Mouse (Mus musculus): ENCODE measurements at regions not wholly inside any gene's neighbourhood (a gene's known extent, or its start where the extent isn't known, plus 50 kb on each side); places are given as distances from the start of the nearest gene placed in this dataset.

DNA sequence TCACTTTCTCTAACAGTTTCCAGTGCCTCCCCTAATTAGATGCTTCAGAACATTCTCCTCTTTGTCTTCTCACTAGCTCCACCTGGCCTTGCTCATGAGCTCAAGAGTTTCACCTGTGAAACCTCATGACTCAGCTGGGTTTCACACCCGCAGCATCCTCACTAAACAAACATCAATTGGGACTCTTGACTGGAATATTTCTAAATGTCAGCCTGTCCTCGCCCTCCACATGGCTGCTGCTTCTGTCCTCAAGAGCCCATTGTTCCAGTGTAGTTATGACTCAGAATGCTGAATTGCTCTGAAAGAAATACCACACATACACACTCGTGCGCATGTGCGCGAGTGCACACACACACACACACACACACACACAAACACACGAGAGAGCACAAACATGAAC lies 407.2 kb downstream of the Prss52 start:
- Histone ChIP-seq H3K36me3 (no peaks in the 10 kb centered on the region), H3K27ac (ENCODE audit: poor library complexity, severe bottlenecking) (no peak overlapping the region), H3K4me1 (replicated peaks) (no peaks in the 10 kb centered on the region), H3K9me3 (replicated peaks) (peaks cover 5% of the 10 kb centered on the region; the same call in 1 of the 2 replicates), H3K27me3 (replicated peaks) (no peaks in the 10 kb centered on the region), H3K4me2 (no peak overlapping the region), H3K4me3 (no peak overlapping the region), H3K9ac (no peak overlapping the region)
- ATAC-seq (ENCODE audit: insufficient number of reproducible peaks, low FRiP score): no peak
- 79% methylated on average over 7 of the region's 7 CpGs for WGBS

GRCm38 (mm10) chr14:64512726-64513125 lies 408.6 kb downstream of the Prss52 start:
- no peaks in the 10 kb centered on the region for H3K36me3 ChIP-seq
- ATAC-seq (ENCODE audit: insufficient number of reproducible peaks, low FRiP score): no peak
- peaks cover 3% of the 10 kb centered on the region; the same call in 1 of the 2 replicates for H3K4me1 ChIP-seq (replicated peaks)
- H3K9ac ChIP-seq: no peak overlapping the region
- 60% methylated on average over 7 of the region's 7 CpGs for WGBS
- no peak overlapping the region for H3K4me3 ChIP-seq
- H3K27ac ChIP-seq (ENCODE audit: poor library complexity, severe bottlenecking): no peak overlapping the region
- no peak overlapping the region for H3K4me2 ChIP-seq
- H3K27me3 ChIP-seq (replicated peaks): no peaks in the 10 kb centered on the region
- H3K9me3 ChIP-seq (replicated peaks): peaks cover 5% of the 10 kb centered on the region; the same call in 1 of the 2 replicates

DNA sequence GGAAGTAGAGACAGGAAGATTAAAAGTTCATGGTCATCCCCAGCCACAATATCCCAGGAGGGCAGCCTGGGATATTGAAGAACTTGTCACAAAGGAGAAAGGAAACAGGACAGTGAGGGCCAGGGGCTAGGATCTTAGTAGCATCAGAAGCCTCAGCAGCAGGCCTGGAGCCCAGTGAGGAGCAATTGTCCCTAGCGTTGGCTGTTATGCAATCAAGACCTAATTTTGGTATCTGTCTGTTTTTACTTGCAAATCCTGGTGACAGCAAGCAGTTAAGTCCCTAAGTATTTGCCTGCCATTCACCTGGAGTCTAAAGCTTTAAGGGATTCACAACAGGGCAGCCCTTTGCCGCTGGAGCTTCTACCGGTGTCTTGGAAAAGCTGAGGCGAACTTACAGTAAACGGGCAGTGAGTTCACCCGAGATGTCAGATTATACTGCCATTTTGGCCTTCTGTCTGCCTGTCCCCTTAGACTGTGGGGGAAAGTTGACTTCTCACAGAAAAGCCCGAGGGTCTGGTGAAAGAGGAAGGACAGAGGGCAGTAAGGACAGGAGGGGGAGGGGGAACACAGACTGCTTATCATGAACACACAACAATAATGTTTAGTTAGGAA lies 413.6 kb downstream of the Prss52 start:
- 50% methylated on average over 7 of the region's 7 CpGs for WGBS
- ATAC-seq (ENCODE audit: insufficient number of reproducible peaks, low FRiP score): no peak
- Histone ChIP-seq H3K27ac (ENCODE audit: poor library complexity, severe bottlenecking) (no peak overlapping the region), H3K4me1 (replicated peaks) (peaks cover 9% of the 10 kb centered on the region), H3K27me3 (replicated peaks) (no peaks in the 10 kb centered on the region), H3K4me2 (no peak overlapping the region), H3K4me3 (no peak overlapping the region), H3K9me3 (replicated peaks) (peaks cover 5% of the 10 kb centered on the region; the same call in 1 of the 2 replicates), H3K36me3 (no peaks in the 10 kb centered on the region), H3K9ac (no peak overlapping the region)

DNA sequence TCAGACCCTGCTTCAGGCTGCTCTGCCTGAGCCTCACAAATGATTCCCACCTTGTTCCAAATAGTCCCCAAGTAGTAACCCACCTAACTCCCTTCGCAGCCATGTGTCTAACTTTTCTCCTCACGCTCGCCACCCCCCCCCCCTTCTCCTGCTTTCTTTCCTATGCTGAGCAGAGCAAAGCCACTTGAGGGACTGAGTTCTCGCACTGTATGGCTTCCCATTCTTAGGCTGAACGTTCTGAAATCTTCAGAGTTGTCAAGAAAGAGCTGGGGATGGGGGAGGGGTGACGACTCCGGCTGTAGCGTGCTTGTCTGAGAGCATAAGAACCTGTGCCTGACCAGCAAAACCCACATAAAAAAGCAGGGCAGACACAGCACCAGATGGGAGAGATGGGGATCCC lies 420.6 kb downstream of the Prss52 start:
- H3K9ac ChIP-seq: no peak overlapping the region
- H3K4me2 ChIP-seq: no peak overlapping the region
- peaks cover 10% of the 10 kb centered on the region for H3K4me1 ChIP-seq (replicated peaks)
- H3K27ac ChIP-seq (ENCODE audit: poor library complexity, severe bottlenecking): no peak overlapping the region
- no peak overlapping the region for H3K4me3 ChIP-seq
- H3K27me3 ChIP-seq (replicated peaks): no peaks in the 10 kb centered on the region
- 34% methylated on average over 8 of the region's 8 CpGs for WGBS
- no peaks in the 10 kb centered on the region for H3K36me3 ChIP-seq
- no peaks in the 10 kb centered on the region for H3K9me3 ChIP-seq (replicated peaks)
- no peak for ATAC-seq (ENCODE audit: insufficient number of reproducible peaks, low FRiP score)

GRCm38 (mm10) chr14:64525302-64526078 lies 421.4 kb downstream of the Prss52 start:
- no peaks in the 10 kb centered on the region for H3K9me3 ChIP-seq (replicated peaks)
- WGBS: 53% methylated on average over 10 of the region's 10 CpGs
- H3K4me2 ChIP-seq: no peak overlapping the region
- no peaks in the 10 kb centered on the region for H3K36me3 ChIP-seq
- H3K9ac ChIP-seq: no peak overlapping the region
- H3K27ac ChIP-seq (ENCODE audit: poor library complexity, severe bottlenecking): no peak overlapping the region
- H3K27me3 ChIP-seq (replicated peaks): no peaks in the 10 kb centered on the region
- H3K4me1 ChIP-seq (replicated peaks): peaks cover 10% of the 10 kb centered on the region
- H3K4me3 ChIP-seq: no peak overlapping the region
- no peak for ATAC-seq (ENCODE audit: insufficient number of reproducible peaks, low FRiP score)

DNA sequence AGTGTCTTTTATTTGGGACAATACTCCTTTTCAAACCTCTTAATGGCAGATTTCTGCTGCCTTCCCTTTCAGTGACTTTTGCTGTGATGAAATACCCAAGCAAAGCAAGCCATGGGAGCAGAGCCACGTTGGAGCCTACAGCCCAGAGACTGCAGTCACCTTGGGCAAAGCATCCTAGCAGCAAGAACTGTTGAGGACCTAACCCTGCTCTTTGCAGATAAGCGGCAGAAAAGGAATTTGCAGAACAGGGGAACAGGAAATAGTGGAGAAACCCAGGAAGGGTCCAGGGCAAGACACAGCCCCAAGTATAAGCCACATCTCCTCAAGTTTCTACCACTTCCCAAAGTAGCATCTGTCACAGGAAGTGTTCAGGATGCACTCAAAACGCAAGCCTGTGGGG lies 426.5 kb downstream of the Prss52 start:
- Histone ChIP-seq H3K4me3 (no peak overlapping the region), H3K9ac (no peak overlapping the region), H3K27me3 (replicated peaks) (no peaks in the 10 kb centered on the region), H3K4me2 (no peak overlapping the region), H3K4me1 (replicated peaks) (no peaks in the 10 kb centered on the region), H3K9me3 (replicated peaks) (no peaks in the 10 kb centered on the region), H3K27ac (ENCODE audit: poor library complexity, severe bottlenecking) (no peak overlapping the region), H3K36me3 (no peaks in the 10 kb centered on the region)
- no peak for ATAC-seq (ENCODE audit: insufficient number of reproducible peaks, low FRiP score)
- WGBS: 45% methylated on average over 3 of the region's 3 CpGs

DNA sequence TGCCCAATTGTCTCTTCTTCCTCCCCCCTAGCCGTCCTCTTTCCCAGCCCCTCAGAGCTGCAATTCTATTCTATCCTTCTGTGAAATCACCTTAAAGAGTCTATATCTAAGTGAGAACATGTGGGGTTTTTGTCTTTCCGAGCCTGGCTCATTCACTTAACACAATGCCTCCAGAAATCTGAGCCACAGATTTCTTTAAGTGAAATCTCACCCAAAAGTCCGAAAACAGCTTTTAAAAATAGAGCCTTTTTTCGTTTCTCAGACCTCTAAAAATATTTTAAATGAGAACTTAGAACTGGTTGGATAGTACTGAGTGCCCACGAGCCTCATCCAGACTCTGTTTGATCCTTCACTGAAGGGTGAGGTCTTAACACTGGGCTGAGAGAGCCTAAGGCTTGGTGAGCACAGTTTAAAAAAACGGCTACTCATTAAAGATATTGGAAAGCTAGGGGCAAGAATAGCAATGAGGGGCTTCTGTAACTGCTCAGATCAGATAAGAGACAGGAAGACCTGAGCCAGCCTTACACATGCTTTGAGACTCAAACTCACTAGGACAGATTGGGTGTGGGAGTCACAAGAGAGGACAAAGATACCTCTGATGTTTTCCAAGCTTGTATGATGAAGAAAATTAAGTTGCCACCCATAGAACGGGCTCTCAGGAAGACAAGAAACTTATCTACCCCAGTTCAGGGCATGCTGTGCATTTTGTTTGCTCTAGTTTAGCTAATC lies 427.3 kb downstream of the Prss52 start:
- ATAC-seq (ENCODE audit: insufficient number of reproducible peaks, low FRiP score): no peak
- Histone ChIP-seq H3K9me3 (replicated peaks) (no peaks in the 10 kb centered on the region), H3K9ac (no peak overlapping the region), H3K4me3 (no peak overlapping the region), H3K4me1 (replicated peaks) (no peaks in the 10 kb centered on the region), H3K36me3 (no peaks in the 10 kb centered on the region), H3K27ac (ENCODE audit: poor library complexity, severe bottlenecking) (no peak overlapping the region), H3K4me2 (no peak overlapping the region), H3K27me3 (replicated peaks) (no peaks in the 10 kb centered on the region)
- 45% methylated on average over 7 of the region's 7 CpGs for WGBS

GRCm38 (mm10) chr14:64532351-64532750 lies 428.3 kb downstream of the Prss52 start:
- no peak overlapping the region for H3K27ac ChIP-seq (ENCODE audit: poor library complexity, severe bottlenecking)
- 73% methylated on average over 5 of the region's 5 CpGs for WGBS
- no peaks in the 10 kb centered on the region for H3K27me3 ChIP-seq (replicated peaks)
- no peak overlapping the region for H3K4me2 ChIP-seq
- no peaks in the 10 kb centered on the region for H3K9me3 ChIP-seq (replicated peaks)
- H3K4me1 ChIP-seq (replicated peaks): no peaks in the 10 kb centered on the region
- H3K9ac ChIP-seq: no peak overlapping the region
- H3K36me3 ChIP-seq: no peaks in the 10 kb centered on the region
- ATAC-seq (ENCODE audit: insufficient number of reproducible peaks, low FRiP score): no peak
- no peak overlapping the region for H3K4me3 ChIP-seq

- no peak overlapping the region for H3K27ac ChIP-seq (ENCODE audit: poor library complexity, severe bottlenecking)
- WGBS: 42% methylated on average over 7 of the region's 7 CpGs
- H3K9me3 ChIP-seq (replicated peaks): no peaks in the 10 kb centered on the region
- H3K27me3 ChIP-seq (replicated peaks): no peaks in the 10 kb centered on the region
- no peaks in the 10 kb centered on the region for H3K36me3 ChIP-seq
- no peak overlapping the region for H3K9ac ChIP-seq
- ATAC-seq (ENCODE audit: insufficient number of reproducible peaks, low FRiP score): no peak
- H3K4me2 ChIP-seq: no peak overlapping the region
- H3K4me3 ChIP-seq: no peak overlapping the region
- no peaks in the 10 kb centered on the region for H3K4me1 ChIP-seq (replicated peaks)
Observed at GRCm38 (mm10) chr14:64533591-64534151, 429.6 kb downstream of the Prss52 start.

GRCm38 (mm10) chr14:64534194-64534593 lies 430.1 kb downstream of the Prss52 start:
- no peak overlapping the region for H3K4me3 ChIP-seq
- H3K27ac ChIP-seq (ENCODE audit: poor library complexity, severe bottlenecking): no peak overlapping the region
- H3K36me3 ChIP-seq: no peaks in the 10 kb centered on the region
- H3K4me2 ChIP-seq: no peak overlapping the region
- H3K4me1 ChIP-seq (replicated peaks): no peaks in the 10 kb centered on the region
- no peaks in the 10 kb centered on the region for H3K27me3 ChIP-seq (replicated peaks)
- no peak for ATAC-seq (ENCODE audit: insufficient number of reproducible peaks, low FRiP score)
- H3K9me3 ChIP-seq (replicated peaks): no peaks in the 10 kb centered on the region
- no peak overlapping the region for H3K9ac ChIP-seq
- WGBS: 48% methylated on average over 4 of the region's 4 CpGs

DNA sequence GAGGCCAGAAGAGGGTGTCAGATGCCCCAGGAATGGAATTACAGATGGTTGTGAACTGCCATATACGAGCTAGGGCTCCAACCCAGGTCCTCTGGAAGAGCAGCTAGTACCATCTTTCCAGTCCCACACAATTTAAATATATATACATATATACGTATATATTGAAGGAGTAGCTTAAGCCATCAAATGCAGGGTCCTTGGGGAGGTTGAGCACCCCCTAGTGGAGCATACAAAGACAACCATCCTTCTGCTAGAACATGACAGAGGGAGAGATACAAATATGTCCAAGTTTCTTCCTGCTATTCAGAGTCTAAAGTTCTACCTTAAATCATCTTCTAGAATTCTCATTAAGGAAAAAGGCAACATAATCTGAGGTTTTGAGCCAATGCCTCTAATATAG lies 435.4 kb downstream of the Prss52 start:
- Histone ChIP-seq H3K4me1 (replicated peaks) (no peaks in the 10 kb centered on the region), H3K9me3 (replicated peaks) (no peaks in the 10 kb centered on the region), H3K27ac (ENCODE audit: poor library complexity, severe bottlenecking) (no peak overlapping the region), H3K9ac (no peak overlapping the region), H3K4me2 (no peak overlapping the region), H3K4me3 (no peak overlapping the region), H3K36me3 (no peaks in the 10 kb centered on the region), H3K27me3 (replicated peaks) (no peaks in the 10 kb centered on the region)
- no peak for ATAC-seq (ENCODE audit: insufficient number of reproducible peaks, low FRiP score)
- 51% methylated on average over 2 of the region's 2 CpGs for WGBS
